Mouse (Mus musculus) retina, embryonic 14.5 days (tissue): ENCODE results near the gene Elmo1.
A peak's percentile ranks its signal among the peaks of the same experiment; 100 is the strongest.

Experiments used
- DNase-seq: peaks from one replicate; pipeline ENCODE4 v3.0.0-alpha.2; 2015; ENCODE audit warnings: low spot score

Elmo1 gene

GRCm38 (mm10) chr13:20525844-20526243, 435.4 kb downstream of the Elmo1 start:
- DNase-seq, result no peak

DNA sequence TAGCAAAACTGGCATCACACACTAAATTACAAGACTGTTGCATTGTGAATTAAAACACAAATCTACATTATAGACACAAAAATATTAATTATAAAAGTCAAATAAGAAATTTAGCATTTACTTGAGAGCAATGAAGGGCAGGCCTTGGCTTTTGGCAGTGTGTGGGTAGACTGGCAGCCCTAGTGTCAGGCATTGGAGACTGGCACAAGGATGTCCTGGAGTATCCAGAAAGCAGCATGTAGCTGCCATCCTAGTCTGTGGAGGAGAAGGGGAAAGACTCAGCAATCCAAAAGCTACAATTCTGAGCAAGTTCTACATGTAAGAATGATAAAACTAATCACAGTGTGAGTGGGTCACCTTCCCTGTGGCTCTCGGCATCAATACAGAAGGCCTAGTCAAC, 446.7 kb downstream of the Elmo1 start:
- no peak for DNase-seq

GRCm38 (mm10) chr13:20537487-20537886, 447.1 kb downstream of the Elmo1 start:
- no peak for DNase-seq

- DNase-seq, result no peak
Observed at GRCm38 (mm10) chr13:20538216-20539070, 448.0 kb downstream of the Elmo1 start.

GRCm38 (mm10) chr13:20539631-20540030, 449.2 kb downstream of the Elmo1 start:
- DNase-seq, result no peak

- DNase-seq, result no peak
Observed at GRCm38 (mm10) chr13:20546568-20547204, 456.3 kb downstream of the Elmo1 start.

GRCm38 (mm10) chr13:20549983-20550382, 459.6 kb downstream of the Elmo1 start:
- DNase-seq, result no peak

- DNase-seq, result no peak
Observed at GRCm38 (mm10) chr13:20551559-20551958, 461.2 kb downstream of the Elmo1 start.

DNA sequence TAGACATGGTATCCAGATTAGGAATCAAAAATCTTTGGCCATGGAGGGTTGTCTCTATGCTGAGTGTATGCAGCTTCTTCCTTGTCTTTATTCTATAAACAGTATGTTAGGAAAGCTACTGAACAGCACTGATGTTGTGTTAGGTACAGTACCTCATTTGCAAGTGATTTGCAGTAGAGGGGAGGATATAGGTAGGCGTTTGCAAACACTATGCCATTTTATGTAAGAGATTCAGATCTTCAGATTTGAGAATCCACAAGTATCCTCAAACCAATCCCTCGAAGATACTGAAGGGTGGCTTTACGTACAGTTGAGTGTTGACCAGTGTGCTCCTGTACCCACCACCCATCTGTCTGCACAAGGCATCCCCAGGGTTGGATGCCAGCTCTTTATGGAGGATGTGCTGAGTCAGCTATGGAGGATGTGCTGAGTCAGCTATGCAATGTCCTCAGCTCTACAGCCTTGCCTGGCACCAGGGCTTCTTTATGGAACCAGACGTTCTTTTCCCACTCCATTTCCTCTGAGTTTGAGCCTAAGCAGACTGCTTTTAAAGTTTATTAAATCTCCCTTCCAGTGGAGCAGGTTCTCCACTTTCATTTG, 465.6 kb downstream of the Elmo1 start:
- DNase-seq, result no peak

DNA sequence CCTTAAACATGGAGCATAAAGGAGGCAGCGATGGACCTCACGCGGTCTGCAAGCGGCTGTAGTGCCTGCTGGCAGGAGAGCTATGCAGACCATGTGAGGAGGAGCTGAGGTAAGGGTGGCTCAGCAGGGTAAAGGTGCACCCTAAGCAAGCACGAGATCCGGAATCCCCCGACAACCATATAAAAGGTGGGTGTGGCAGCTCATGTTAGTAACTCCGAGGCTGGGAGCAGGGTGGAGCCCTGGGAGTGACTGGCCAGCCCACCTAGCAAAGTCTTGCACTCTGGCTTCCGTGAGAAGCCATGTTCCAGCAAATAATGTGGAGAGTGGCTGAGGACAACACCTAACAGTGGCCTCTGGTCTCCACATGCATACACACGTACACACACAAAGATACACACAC, 466.3 kb downstream of the Elmo1 start:
- no peak for DNase-seq

DNA sequence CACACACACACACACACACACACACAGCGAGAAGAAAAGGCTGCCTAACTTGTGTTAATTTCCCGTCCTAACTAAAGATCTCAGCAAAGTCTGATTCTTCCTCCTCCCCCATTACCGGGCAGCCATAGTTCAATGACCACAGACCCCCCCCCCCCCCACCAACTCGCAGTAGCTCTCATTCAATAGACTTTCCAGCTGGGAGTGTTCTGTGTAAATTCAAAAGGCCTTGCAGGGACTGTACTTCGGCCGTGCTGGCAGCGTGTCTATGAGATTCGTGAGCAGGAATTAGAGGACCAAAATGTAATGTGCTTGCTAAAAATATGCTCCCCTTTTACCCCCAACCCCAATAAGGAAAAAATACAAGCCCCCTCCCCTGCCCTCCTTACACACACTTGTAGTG, 466.8 kb downstream of the Elmo1 start:
- no peak for DNase-seq

- DNase-seq, result no peak
Observed at GRCm38 (mm10) chr13:20558376-20558775, 468.0 kb downstream of the Elmo1 start.

- DNase-seq, result no peak
Observed at GRCm38 (mm10) chr13:20564414-20564813, 474.0 kb downstream of the Elmo1 start.

DNA sequence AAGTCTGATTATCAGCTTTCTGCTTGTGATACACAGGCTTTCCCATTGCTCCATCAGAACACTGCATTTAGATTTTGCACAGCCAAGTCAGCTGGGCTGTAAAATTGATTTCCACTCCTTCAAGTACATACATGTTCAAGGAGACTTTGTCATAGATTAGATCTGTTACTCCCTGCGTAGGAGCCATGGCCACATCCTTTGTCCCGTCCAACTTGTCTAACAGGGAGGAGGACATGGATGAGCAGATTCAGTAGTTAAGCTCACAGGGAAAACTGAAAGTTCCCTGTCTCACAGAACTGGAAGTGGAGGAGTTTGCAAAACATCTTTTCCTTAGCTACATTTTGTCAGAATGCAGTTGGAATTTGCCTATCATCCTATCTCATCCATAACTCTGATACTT, 484.8 kb downstream of the Elmo1 start:
- no peak for DNase-seq

GRCm38 (mm10) chr13:20585868-20586267, 495.5 kb downstream of the Elmo1 start:
- peak; percentile 34 for DNase-seq

DNA sequence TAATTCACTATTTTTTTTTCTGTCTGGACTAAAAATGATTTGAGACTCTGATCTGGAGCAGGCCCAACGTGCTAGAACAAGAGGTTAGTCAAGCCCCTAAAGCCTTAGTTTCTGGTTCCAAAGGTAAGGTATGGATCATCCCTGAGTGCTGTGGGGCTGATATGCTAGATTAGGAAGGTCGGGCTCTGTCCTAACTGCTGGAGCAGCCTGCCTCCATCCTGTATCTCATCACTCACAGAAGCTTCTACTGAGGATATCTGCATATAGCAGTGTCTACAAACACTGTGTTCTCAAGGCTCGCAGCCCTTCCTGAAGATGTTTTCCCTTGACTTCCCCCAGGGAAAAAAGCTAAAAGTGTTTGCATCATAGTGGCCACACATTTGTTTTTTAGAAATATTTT, 496.1 kb downstream of the Elmo1 start:
- DNase-seq, result no peak

DNA sequence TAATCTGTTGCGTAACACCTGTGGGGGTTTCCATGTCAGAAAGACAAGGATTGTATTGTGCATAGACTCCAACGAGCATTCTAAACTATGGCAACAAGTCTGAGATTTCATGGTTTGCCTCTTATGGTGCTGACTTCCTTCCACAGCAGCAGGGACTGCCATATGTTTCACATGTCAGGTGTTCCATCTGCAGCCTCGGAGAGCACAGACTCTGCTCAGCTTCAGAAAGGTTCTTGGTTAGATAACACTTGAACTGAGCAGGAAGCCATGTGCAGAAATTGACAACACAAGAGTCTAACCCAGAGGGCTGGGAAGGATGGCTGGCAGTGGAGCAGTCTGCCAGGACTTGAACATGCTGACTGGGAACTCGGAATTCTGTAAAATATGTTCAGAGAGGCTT, 500.6 kb downstream of the Elmo1 start:
- no peak for DNase-seq

DNA sequence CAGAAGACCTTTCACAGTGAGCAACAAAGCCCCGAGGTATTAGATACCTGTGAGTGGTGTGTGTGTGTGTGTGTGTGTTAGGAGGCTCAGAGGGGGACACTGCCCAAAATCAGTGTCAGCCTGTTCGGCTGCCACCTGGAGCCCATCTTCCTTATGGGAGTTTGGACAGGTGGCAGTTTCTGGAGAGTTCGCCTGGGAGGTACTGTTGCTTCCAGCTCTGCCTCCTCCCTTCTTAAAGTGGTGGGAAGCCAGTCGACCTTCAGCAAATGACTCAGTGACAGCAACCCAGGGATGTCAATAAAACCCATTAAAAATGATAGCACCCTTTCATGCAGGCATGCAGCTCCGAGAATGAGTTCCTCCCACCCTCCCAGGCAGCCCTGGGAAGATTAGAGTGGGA, 506.9 kb downstream of the Elmo1 start:
- DNase-seq, result no peak

- no peak for DNase-seq
Observed at GRCm38 (mm10) chr13:20598618-20599017, 508.2 kb downstream of the Elmo1 start.

DNA sequence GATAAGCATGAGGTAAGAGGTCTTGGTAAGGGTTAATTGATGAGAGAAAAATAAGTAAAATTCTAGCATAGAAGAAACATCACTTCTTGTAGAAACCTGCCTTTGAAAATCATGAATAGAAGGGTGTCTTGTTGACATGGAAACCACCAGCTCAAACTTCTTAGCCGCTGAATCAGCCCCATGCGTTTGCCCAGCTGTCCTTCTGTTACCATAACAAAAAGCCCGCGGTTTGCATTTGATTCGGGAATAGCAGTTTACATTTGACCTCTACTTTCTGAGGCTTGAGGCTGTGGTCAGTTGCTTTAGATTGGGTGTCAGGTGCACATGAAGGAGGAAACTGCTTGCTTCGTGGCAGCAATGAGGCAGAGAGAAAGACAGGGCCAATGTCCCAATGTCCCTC, 509.9 kb downstream of the Elmo1 start:
- no peak for DNase-seq

GRCm38 (mm10) chr13:20601421-20601820, 511.0 kb downstream of the Elmo1 start:
- no peak for DNase-seq

DNA sequence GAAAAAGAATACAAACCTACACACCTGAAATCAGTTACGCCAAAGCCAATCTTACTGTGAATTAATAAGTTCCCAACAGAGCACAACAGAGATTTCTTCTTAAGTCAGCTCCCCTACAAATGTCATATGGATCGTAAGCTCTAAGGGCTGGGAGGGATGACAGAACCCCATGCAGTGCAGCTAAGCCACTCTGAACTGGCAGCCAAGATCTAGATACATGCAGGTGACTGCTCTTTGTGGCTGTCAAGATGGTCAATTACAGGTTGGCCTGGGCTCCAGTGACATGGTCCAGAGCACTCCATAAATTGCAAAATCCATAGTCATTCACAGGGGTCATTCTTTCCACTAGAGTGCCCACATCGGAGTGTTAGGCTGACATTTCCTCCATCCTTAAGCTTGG, 516.5 kb downstream of the Elmo1 start:
- no peak for DNase-seq

DNA sequence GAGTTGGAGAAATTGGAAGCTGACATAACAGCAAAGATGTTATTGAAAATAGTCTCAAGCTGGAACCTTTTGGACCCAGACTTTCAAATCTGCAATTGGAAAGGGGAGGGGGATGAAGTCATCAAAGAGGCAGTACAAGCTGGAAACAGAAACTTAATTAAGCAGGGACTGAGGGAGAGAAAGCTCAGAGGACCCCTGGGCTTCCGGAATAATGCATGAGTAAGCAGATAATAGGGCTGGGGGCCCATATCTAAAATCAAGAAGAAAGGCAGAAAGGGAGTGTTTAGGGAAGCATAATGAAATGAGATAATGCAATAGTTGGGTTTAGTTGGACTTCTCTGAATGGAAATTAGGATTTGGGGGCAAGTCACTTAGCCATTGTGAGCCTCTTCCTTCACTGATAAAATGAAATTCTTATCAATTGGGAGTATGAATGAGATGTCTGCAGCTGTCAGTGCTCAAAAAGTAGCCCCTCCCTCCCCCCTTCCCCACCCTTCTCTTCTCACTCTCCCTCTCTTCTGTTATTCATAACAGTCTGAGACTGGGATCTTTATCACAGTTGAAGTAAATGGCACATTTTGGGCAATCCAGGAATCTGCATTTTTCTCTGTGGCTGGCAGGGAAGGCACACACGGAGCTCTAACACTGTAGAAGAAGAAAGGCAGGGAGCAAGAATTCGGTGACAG, 518.8 kb downstream of the Elmo1 start:
- peak; percentile 28 for DNase-seq
